Mouse (Mus musculus) thymus, postnatal 14 days (tissue): ENCODE data around the gene Cxcl9.

Source experiments
- DNase-seq: peaks from one replicate; pipeline ENCODE4 v3.0.0; 2021

The Cxcl9 gene

GRCm38 (mm10) chr5:92332359-92332840, 4.5 kb upstream of the Cxcl9 start:
- DNase-seq: no peak

GRCm38 (mm10) chr5:92331635-92332338, 3.9 kb upstream of the Cxcl9 start, which contains the start of gene Art3:
Gene Art3 (plus strand): TSS chr5:92331827.
- DNase-seq: no peak

GRCm38 (mm10) chr5:92331122-92331521, 3.2 kb upstream of the Cxcl9 start:
- no peak for DNase-seq

- no peak for DNase-seq
These were observed 512 bp downstream of the Cxcl9 start for GRCm38 (mm10) chr5:92327367-92327766.

- DNase-seq: no peak
These were observed 4.6 kb downstream of the Cxcl9 start for GRCm38 (mm10) chr5:92323264-92323663.

- DNase-seq: no peak
These were observed 5.3 kb downstream of the Cxcl9 start for GRCm38 (mm10) chr5:92322612-92323011.

GRCm38 (mm10) chr5:92321631-92322400, 6.1 kb downstream of the Cxcl9 start:
- DNase-seq: no peak

- no peak for DNase-seq
These were observed 9.3 kb downstream of the Cxcl9 start for GRCm38 (mm10) chr5:92318596-92318995.

GRCm38 (mm10) chr5:92318119-92318518, 9.8 kb downstream of the Cxcl9 start:
- DNase-seq: no peak

- DNase-seq: no peak
These were observed 14.1 kb downstream of the Cxcl9 start for GRCm38 (mm10) chr5:92313776-92314175.

GRCm38 (mm10) chr5:92312046-92312715, 15.7 kb downstream of the Cxcl9 start:
- peak; percentile 86 for DNase-seq

- DNase-seq: peak; percentile 93
These were observed 18.0 kb downstream of the Cxcl9 start, which contains the start of gene Sdad1 for GRCm38 (mm10) chr5:92309681-92310511. Gene Sdad1 (minus strand): TSS chr5:92310479.

- DNase-seq: no peak
These were observed 23.6 kb downstream of the Cxcl9 start for GRCm38 (mm10) chr5:92304291-92304690.

GRCm38 (mm10) chr5:92302149-92302840, 25.6 kb downstream of the Cxcl9 start:
- DNase-seq: no peak

- DNase-seq: no peak
These were observed 33.4 kb downstream of the Cxcl9 start for GRCm38 (mm10) chr5:92294525-92294924.

GRCm38 (mm10) chr5:92291652-92292414, 36.0 kb downstream of the Cxcl9 start:
- DNase-seq: no peak

GRCm38 (mm10) chr5:92287840-92288239, 40.0 kb downstream of the Cxcl9 start:
- DNase-seq: no peak

GRCm38 (mm10) chr5:92283107-92283506, 44.8 kb downstream of the Cxcl9 start:
- DNase-seq: no peak

GRCm38 (mm10) chr5:92282571-92282970, 45.3 kb downstream of the Cxcl9 start:
- DNase-seq: no peak

- DNase-seq: no peak
These were observed 48.8 kb downstream of the Cxcl9 start for GRCm38 (mm10) chr5:92278942-92279537.
